Mouse (Mus musculus): ENCODE results near the gene Atoh7. TPM values are rescaled to one million over a fixed set of nuclear protein-coding genes. Genes with fewer than 3 reads are reported as not detected.
"Not testable (repeated sequence)": the region's sequence is repeated elsewhere in the genome, so short reads cannot be mapped to it uniquely, and the experiment has no call there.

Gene Atoh7
- polyA plus RNA-seq (2012; rRNA removed), result 0.08 TPM in 2 replicates
- 0.17 and 0.57 TPM in 2 replicates for polyA plus RNA-seq (2014; fragmentation: Nextera tagmentation; extraction: Ambion mirVana)

- Histone ChIP-seq H3K27me3 (ENCODE audit: control insufficient read depth, insufficient read depth, low read length) (0 out of 2 replicates have a peak, but pooled peaks cover 3% of the 10 kb centered on the region), H3K9me3 (ENCODE audit: control insufficient read depth, low read length) (no peaks in the 10 kb centered on the region), H3K9ac (ENCODE audit: low read depth, low read length, severe bottlenecking) (peak within 1 kb of the TSS; percentile 60), H3K4me2 (replicated peaks; ENCODE audit: low read depth, low read length, severe bottlenecking) (peak within 1 kb of the TSS; percentile 92), H3K27ac (replicated peaks; ENCODE audit: low read depth, low read length) (no peak within 1 kb of the TSS), H3K4me3 (replicated peaks; ENCODE audit: low read length) (peak within 1 kb of the TSS; percentile 59), H3K4me1 (ENCODE audit: control insufficient read depth, insufficient read depth, low read length) (no peaks in the 10 kb centered on the region), H3K36me3 (ENCODE audit: control insufficient read depth, insufficient read depth, low read length) (no peaks in the 10 kb centered on the region)
- 7% methylated on average over 16 of the region's 16 CpGs for WGBS
- no peak for TF ChIP-seq POLR2A (IDR thresholded peaks at IDR 0.05; ENCODE audit: borderline replicate concordance, extremely low read depth, insufficient read depth, insufficient read length)
- peak; percentile 30; the same call in 1 of the 2 replicates for ATAC-seq (ENCODE audit: low FRiP score, low read depth)
- DNase-seq (ENCODE audit: low spot score), result no peak
These were observed at the start of gene Atoh7 for GRCm38 (mm10) chr10:63099521-63099920. Gene Atoh7 (plus strand): TSS chr10:63099651.

- Histone ChIP-seq H3K9ac (ENCODE audit: low read depth, low read length, severe bottlenecking) (no peak overlapping the region), H3K9me3 (ENCODE audit: control insufficient read depth, low read length) (no peaks in the 10 kb centered on the region), H3K4me1 (ENCODE audit: control insufficient read depth, insufficient read depth, low read length) (no peaks in the 10 kb centered on the region), H3K27me3 (ENCODE audit: control insufficient read depth, insufficient read depth, low read length) (no peaks in the 10 kb centered on the region), H3K27ac (replicated peaks; ENCODE audit: low read depth, low read length) (no peak overlapping the region), H3K4me3 (replicated peaks; ENCODE audit: low read length) (no peak overlapping the region), H3K36me3 (ENCODE audit: control insufficient read depth, insufficient read depth, low read length) (no peaks in the 10 kb centered on the region), H3K4me2 (replicated peaks; ENCODE audit: low read depth, low read length, severe bottlenecking) (no peak overlapping the region)
- no peak for ATAC-seq (ENCODE audit: low FRiP score, low read depth)
- 71% methylated on average over 7 of the region's 7 CpGs for WGBS
- DNase-seq (ENCODE audit: low spot score), result no peak
- TF ChIP-seq POLR2A (IDR thresholded peaks at IDR 0.05; ENCODE audit: borderline replicate concordance, extremely low read depth, insufficient read depth, insufficient read length), result no peak
These were observed 48.2 kb upstream of the Atoh7 start for GRCm38 (mm10) chr10:63051267-63051666.

GRCm38 (mm10) chr10:63052011-63052410, 47.4 kb upstream of the Atoh7 start:
- no peak overlapping the region for H3K4me2 ChIP-seq (replicated peaks; ENCODE audit: low read depth, low read length, severe bottlenecking)
- H3K4me1 ChIP-seq (ENCODE audit: control insufficient read depth, insufficient read depth, low read length), result no peaks in the 10 kb centered on the region
- H3K36me3 ChIP-seq (ENCODE audit: control insufficient read depth, insufficient read depth, low read length), result no peaks in the 10 kb centered on the region
- ATAC-seq (ENCODE audit: low FRiP score, low read depth) (no peak), DNase-seq (ENCODE audit: low spot score) (no peak)
- H3K9me3 ChIP-seq (ENCODE audit: control insufficient read depth, low read length), result no peaks in the 10 kb centered on the region
- H3K27ac ChIP-seq (replicated peaks; ENCODE audit: low read depth, low read length), result no peak overlapping the region
- H3K27me3 ChIP-seq (ENCODE audit: control insufficient read depth, insufficient read depth, low read length), result no peaks in the 10 kb centered on the region
- 78% methylated on average over 6 of the region's 6 CpGs for WGBS
- TF ChIP-seq POLR2A (IDR thresholded peaks at IDR 0.05; ENCODE audit: borderline replicate concordance, extremely low read depth, insufficient read depth, insufficient read length), result no peak
- no peak overlapping the region for H3K9ac ChIP-seq (ENCODE audit: low read depth, low read length, severe bottlenecking)
- no peak overlapping the region for H3K4me3 ChIP-seq (replicated peaks; ENCODE audit: low read length)

- no peak for ATAC-seq (ENCODE audit: low FRiP score, low read depth)
- no peak overlapping the region for H3K9ac ChIP-seq (ENCODE audit: low read depth, low read length, severe bottlenecking)
- H3K36me3 ChIP-seq (ENCODE audit: control insufficient read depth, insufficient read depth, low read length), result no peaks in the 10 kb centered on the region
- no peak overlapping the region for H3K27ac ChIP-seq (replicated peaks; ENCODE audit: low read depth, low read length)
- no peaks in the 10 kb centered on the region for H3K4me1 ChIP-seq (ENCODE audit: control insufficient read depth, insufficient read depth, low read length)
- H3K4me3 ChIP-seq (replicated peaks; ENCODE audit: low read length), result no peak overlapping the region
- TF ChIP-seq POLR2A (IDR thresholded peaks at IDR 0.05; ENCODE audit: borderline replicate concordance, extremely low read depth, insufficient read depth, insufficient read length), result no peak
- no peak overlapping the region for H3K4me2 ChIP-seq (replicated peaks; ENCODE audit: low read depth, low read length, severe bottlenecking)
- H3K27me3 ChIP-seq (ENCODE audit: control insufficient read depth, insufficient read depth, low read length), result no peaks in the 10 kb centered on the region
- DNase-seq (ENCODE audit: low spot score), result no peak
- 54% methylated on average over 6 of the region's 6 CpGs for WGBS
- no peaks in the 10 kb centered on the region for H3K9me3 ChIP-seq (ENCODE audit: control insufficient read depth, low read length)
These were observed 46.4 kb upstream of the Atoh7 start for GRCm38 (mm10) chr10:63053007-63053406.

GRCm38 (mm10) chr10:63054071-63054470, 45.4 kb upstream of the Atoh7 start:
- not testable (repeated sequence) for H3K4me3 ChIP-seq (replicated peaks; ENCODE audit: low read length); ATAC-seq (ENCODE audit: low FRiP score, low read depth); H3K9me3 ChIP-seq (ENCODE audit: control insufficient read depth, low read length); H3K4me2 ChIP-seq (replicated peaks; ENCODE audit: low read depth, low read length, severe bottlenecking); H3K4me1 ChIP-seq (ENCODE audit: control insufficient read depth, insufficient read depth, low read length); H3K27me3 ChIP-seq (ENCODE audit: control insufficient read depth, insufficient read depth, low read length); H3K9ac ChIP-seq (ENCODE audit: low read depth, low read length, severe bottlenecking); DNase-seq (ENCODE audit: low spot score); H3K27ac ChIP-seq (replicated peaks; ENCODE audit: low read depth, low read length); H3K36me3 ChIP-seq (ENCODE audit: control insufficient read depth, insufficient read depth, low read length)
- WGBS, result 79% methylated on average over 6 of the region's 6 CpGs

- Histone ChIP-seq H3K4me2 (replicated peaks; ENCODE audit: low read depth, low read length, severe bottlenecking) (no peak overlapping the region), H3K4me3 (replicated peaks; ENCODE audit: low read length) (no peak overlapping the region), H3K36me3 (ENCODE audit: control insufficient read depth, insufficient read depth, low read length) (no peaks in the 10 kb centered on the region), H3K9ac (ENCODE audit: low read depth, low read length, severe bottlenecking) (no peak overlapping the region), H3K27me3 (ENCODE audit: control insufficient read depth, insufficient read depth, low read length) (no peaks in the 10 kb centered on the region), H3K4me1 (ENCODE audit: control insufficient read depth, insufficient read depth, low read length) (no peaks in the 10 kb centered on the region), H3K27ac (replicated peaks; ENCODE audit: low read depth, low read length) (no peak overlapping the region), H3K9me3 (ENCODE audit: control insufficient read depth, low read length) (no peaks in the 10 kb centered on the region)
- DNase-seq (ENCODE audit: low spot score) (no peak), ATAC-seq (ENCODE audit: low FRiP score, low read depth) (no peak)
- TF ChIP-seq POLR2A (IDR thresholded peaks at IDR 0.05; ENCODE audit: borderline replicate concordance, extremely low read depth, insufficient read depth, insufficient read length), result no peak
- 67% methylated on average over 2 of the region's 2 CpGs for WGBS
These were observed 44.9 kb upstream of the Atoh7 start for GRCm38 (mm10) chr10:63054586-63054985.
